Mouse (Mus musculus) adrenal gland, postnatal 4 days (tissue): ENCODE measurements around the gene Olfr1420. TPM values are rescaled to one million over a fixed set of nuclear protein-coding genes. Genes with fewer than 3 reads are reported as not detected.
"Not testable (repeated sequence)": the region's sequence is repeated elsewhere in the genome, so short reads cannot be mapped to it uniquely, and the experiment has no call there.

Experiments used
- DNase-seq, 2 experiments: peaks; one replicate each; pipeline ENCODE4 v3.0.0; 2021 to 2022; ENCODE audit warnings: low spot score in 2 of 2, mixed read lengths in 2 of 2
- long read RNA-seq, 2 experiments: library from polyadenylated mRNA; stranded (forward); transcript quantifications; one replicate each; pipeline ENCODE4 v2.0.0; 2021
- total RNA-seq, 2 experiments: library from RNA; stranded (reverse); gene quantifications; 2 replicates each; pipeline ENCODE4 v1.2.3; 2021

The Olfr1420 gene
- total RNA-seq: not detected
- long read RNA-seq, experiment 1: 0 reads
- long read RNA-seq, experiment 2: 0 reads

- no peak for DNase-seq
Observed at GRCm38 (mm10) chr19:11886265-11886664, at the start of gene Olfr1420. Olfr1420 (plus strand) TSS chr19:11886565.

GRCm38 (mm10) chr19:11839119-11839518 lies 47.2 kb upstream of the Olfr1420 start, which contains the start of gene Olfr1417:
Olfr1417 (minus strand) TSS chr19:11839219.
- no peak for DNase-seq

DNA sequence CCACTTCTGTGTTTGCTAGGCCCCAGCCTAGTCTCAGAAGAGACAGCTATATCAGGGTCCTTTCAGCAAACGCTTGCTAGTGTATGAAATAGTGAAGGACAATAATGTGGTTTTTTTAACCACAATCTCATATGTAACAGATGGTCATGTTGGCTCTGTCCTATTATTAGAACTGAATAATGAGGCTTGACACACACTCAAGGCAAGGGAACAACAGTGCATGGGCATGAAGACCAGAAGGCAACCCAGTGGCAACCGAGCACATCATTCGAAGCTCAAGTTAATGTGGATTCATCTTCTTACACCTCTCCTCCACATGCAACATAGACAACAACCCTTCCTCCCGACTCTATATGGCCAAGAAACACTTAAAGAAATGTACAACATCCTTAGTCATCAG lies 40.0 kb upstream of the Olfr1420 start:
- no peak for DNase-seq

- no peak for DNase-seq
Observed at GRCm38 (mm10) chr19:11852652-11853051, 33.7 kb upstream of the Olfr1420 start.

DNA sequence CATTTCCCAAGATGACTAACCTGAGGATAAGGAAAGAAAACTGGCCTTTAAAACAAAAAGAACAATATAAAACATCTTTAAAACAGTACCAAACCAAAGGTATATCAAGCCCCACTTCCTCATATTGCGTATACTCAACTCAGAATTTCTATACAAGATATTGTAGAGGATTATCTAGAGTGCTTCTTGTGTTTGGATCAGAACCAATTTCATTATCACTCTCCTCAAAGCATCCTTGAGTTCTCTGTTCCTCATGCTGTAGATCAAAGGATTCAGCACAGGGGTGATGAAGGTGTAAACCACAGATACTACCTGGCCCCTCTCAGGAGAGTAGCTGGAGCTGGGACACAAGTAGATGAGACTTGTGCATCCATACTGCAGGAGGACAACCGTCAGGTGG lies 31.5 kb upstream of the Olfr1420 start:
- DNase-seq: no peak

- DNase-seq: peak in 1 of 2 experiments; percentile 7
Observed at GRCm38 (mm10) chr19:11856506-11856905, 29.9 kb upstream of the Olfr1420 start.

- DNase-seq: no peak
Observed at GRCm38 (mm10) chr19:11860966-11861365, 25.4 kb upstream of the Olfr1420 start, which contains the start of gene Olfr1418. Olfr1418 (minus strand) TSS chr19:11861066.

DNA sequence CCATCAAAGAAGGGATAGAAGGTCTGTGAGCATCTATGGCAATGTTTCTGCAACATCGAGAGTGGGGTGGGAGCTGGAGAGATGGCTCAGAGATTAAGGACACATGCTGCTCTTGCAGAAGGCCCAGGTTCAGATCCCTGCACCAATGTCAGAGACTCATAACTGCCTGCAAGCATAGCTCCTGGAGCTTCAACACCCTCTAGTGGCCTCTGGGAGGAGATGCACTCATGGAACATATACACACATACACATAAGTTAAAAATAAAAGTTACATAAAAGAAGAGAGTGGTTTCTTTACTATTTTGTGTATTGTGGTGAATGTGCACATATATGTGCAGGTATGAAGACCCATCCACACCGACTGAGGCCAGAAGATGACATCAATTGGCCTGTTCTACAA lies 18.5 kb upstream of the Olfr1420 start:
- no peak for DNase-seq

DNA sequence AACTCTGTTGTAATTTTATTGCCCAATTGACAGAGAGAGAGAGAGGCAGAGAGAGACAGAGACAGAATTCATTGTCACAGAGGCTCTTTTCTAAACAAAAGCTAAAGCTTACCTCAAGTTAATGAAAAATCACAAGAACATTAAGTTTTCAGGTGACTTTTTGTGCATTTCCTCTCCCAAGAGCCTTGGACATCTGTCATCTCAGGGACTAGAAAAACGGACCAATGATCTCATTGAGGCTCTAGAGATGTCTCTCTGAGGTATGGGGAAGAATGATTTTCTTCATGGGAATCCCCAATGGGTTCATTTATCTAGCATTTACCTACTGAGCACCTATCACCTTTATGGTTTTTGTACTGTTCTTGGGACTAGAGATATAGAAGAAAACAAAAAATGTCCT lies 11.4 kb upstream of the Olfr1420 start, which contains the start of gene Olfr1419:
Olfr1419 (minus strand) TSS at position 101 of the 400 bp plus-strand sequence.
- no peak for DNase-seq

GRCm38 (mm10) chr19:11878404-11878803 lies 8.0 kb upstream of the Olfr1420 start:
- DNase-seq: not testable (repeated sequence)

GRCm38 (mm10) chr19:11911021-11911420 lies 24.7 kb downstream of the Olfr1420 start:
- DNase-seq: no peak

DNA sequence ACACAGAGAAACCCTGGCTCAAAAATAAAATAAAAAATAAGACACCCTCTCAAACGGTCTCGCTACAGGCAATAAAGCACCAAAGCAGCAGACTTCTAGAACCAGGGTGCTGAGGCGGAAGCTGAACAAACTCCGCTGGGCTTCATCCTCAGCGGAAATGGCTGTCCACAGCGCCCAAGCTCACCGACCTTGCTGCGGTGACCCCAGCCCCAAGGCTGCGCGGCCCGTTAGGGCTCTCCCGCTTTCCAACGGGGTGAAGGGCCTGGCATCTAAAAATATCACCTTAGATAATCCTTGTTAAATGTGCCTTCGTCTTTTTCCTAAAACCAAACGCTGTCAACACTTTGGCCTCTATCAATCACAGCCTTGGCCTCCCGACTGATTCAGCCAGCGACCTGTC lies 25.2 kb downstream of the Olfr1420 start:
- peak; percentile 3 to 6 for DNase-seq

DNA sequence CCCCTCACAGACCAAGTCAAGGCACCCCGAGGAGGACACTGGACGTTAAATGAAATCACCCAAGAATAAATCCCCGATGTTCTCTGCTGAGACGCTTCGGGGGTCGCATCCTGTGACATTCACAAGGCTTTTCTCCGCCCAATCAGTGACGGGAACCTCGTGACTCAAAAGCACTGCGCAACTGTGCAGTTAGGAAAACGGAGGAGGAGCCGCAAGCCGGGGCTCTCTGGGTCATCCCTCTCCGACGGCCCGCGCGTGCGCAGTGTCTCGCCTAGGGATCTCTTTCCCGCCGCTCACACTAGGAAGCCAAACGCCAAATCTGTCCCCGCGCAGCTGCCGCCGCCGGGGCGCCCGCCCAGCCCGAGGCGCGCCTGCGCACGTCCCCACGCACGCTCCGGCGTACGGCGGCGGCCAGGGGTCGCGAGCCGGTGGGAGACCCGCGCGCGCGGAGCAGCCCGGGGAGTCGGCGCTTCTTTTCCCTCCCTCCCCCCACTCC lies 25.7 kb downstream of the Olfr1420 start, which contains the start of gene Patl1:
Patl1 (plus strand) TSS at position 363 of the 496 bp plus-strand sequence.
- peak; percentile 91 to 95 for DNase-seq

- DNase-seq: peak; percentile 35 to 44
Observed at GRCm38 (mm10) chr19:11912533-11913121, 26.3 kb downstream of the Olfr1420 start.

GRCm38 (mm10) chr19:11915804-11916203 lies 29.4 kb downstream of the Olfr1420 start:
- no peak for DNase-seq

DNA sequence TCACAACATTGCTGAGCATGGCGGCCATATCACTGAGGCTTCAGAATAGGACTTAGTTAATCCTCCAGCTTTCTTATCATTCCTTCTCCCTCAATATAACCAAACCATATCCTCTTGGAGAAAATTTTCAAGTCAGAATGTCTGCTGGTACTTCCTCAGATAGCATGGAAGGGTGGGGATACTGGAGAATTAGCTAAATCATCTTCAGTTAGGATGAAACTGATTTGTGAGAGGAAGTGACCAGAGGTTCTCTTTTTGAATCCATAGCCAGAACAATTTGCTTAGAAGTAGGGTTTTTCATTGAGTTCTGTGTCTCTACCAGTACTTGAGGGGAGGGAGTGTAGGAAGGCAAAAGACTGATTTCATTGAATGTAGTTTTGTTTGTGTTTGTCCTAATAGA lies 35.7 kb downstream of the Olfr1420 start:
- no peak for DNase-seq

DNA sequence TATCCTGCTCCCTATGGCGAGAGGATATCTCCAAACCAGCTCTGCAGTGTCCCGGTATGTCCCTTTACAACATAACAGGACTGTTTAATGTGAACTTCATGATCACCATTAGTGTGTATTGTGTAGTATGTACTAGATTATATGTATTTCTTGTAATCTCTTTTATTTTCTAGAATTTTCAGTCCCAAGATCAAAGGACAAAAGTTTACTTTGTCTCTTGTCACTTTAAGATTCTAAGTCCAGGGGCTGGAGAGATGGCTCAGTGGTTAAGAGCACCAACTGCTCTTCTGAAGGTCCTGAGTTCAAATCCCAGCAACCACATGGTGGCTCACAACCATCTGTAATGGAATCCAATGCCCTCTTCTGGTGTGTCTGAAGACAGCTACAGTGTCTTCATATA lies 36.1 kb downstream of the Olfr1420 start:
- DNase-seq: not testable (repeated sequence)

DNA sequence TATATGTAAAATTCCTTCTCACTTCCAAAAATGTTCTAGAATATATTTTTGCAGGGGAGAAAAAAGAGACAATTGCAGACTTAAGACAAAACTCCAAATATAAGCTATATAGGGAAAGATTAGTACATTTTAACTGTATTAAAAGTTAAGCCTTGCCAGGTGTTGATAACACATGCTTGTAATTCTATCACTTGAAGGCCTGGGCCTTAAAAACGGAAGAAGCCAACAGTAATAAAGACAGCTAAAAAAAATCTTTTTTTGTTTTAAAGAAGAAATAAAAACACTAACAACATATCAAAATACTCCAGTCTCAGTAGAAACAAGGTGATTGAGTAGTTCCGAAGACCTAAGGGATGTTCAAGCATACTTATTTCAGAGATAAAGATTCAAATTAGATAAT lies 40.0 kb downstream of the Olfr1420 start:
- no peak for DNase-seq

- no peak for DNase-seq
Observed at GRCm38 (mm10) chr19:11928025-11928748, 41.8 kb downstream of the Olfr1420 start.

DNA sequence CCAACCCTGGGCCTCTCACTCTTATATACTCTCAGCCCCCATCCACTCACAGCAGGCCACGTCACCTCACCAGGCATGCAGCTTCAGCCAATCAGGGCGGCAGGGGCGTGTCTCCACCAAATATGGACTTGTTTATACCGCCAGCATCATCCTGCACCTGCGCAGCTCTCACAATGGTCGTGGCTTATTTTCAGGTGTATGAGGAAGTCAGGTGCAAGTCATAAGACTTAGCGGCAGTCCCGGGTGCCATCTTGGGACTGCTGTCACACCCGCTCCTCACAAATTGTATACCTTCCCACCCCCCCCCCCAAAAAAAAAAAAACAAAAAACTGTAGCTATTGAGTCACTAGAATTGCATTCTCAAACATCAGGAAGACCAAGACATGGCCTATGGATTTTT lies 60.1 kb downstream of the Olfr1420 start:
- not testable (repeated sequence) for DNase-seq
